Mouse (Mus musculus): ENCODE measurements around the gene Cx3cl1. TPM values are rescaled to one million over a fixed set of nuclear protein-coding genes. Genes with fewer than 3 reads are reported as not detected.

The Cx3cl1 gene
- polyA plus RNA-seq, 1 experiment from 2014 or later: 8.8 TPM

- no peak overlapping the region for H3K27ac ChIP-seq (ENCODE audit: low read depth, low read length)
- H3K4me1 ChIP-seq (ENCODE audit: control insufficient read depth, insufficient read depth, low read length): no peaks in the 10 kb centered on the region
- no peak overlapping the region for H3K4me2 ChIP-seq
- no peak overlapping the region for H3K9ac ChIP-seq (ENCODE audit: low read depth, low read length)
- no peaks in the 10 kb centered on the region for H3K9me3 ChIP-seq (replicated peaks; ENCODE audit: control insufficient read depth, low read length)
- peaks cover 3% of the 10 kb centered on the region; the same call in 1 of the 2 replicates for H3K27me3 ChIP-seq (ENCODE audit: control insufficient read depth, insufficient read depth, low read length)
- WGBS (ENCODE audit: insufficient replicate concordance): 77% methylated on average over 2 of the region's 2 CpGs
- ATAC-seq (replicated peaks; ENCODE audit: insufficient number of reproducible peaks, low FRiP score, low TSS enrichment): no peak
- no peaks in the 10 kb centered on the region for H3K36me3 ChIP-seq (ENCODE audit: control insufficient read depth, insufficient read depth, low read length)
- H3K4me3 ChIP-seq (ENCODE audit: low read depth, low read length): no peak overlapping the region
Observed at GRCm38 (mm10) chr8:94754006-94754405, 17.8 kb upstream of the Cx3cl1 start.

- Histone ChIP-seq H3K36me3 (ENCODE audit: control insufficient read depth, insufficient read depth, low read length) (no peaks in the 10 kb centered on the region), H3K27me3 (ENCODE audit: control insufficient read depth, insufficient read depth, low read length) (peaks cover 3% of the 10 kb centered on the region; the same call in 1 of the 2 replicates), H3K4me2 (no peak overlapping the region), H3K4me1 (ENCODE audit: control insufficient read depth, insufficient read depth, low read length) (no peaks in the 10 kb centered on the region), H3K27ac (ENCODE audit: low read depth, low read length) (no peak overlapping the region), H3K9me3 (replicated peaks; ENCODE audit: control insufficient read depth, low read length) (no peaks in the 10 kb centered on the region), H3K4me3 (ENCODE audit: low read depth, low read length) (no peak overlapping the region), H3K9ac (ENCODE audit: low read depth, low read length) (no peak overlapping the region)
- no peak for ATAC-seq (replicated peaks; ENCODE audit: insufficient number of reproducible peaks, low FRiP score, low TSS enrichment)
- WGBS (ENCODE audit: insufficient replicate concordance): 59% methylated on average over 2 of the region's 2 CpGs
Observed at GRCm38 (mm10) chr8:94754486-94754885, 17.3 kb upstream of the Cx3cl1 start.

- H3K27me3 ChIP-seq (ENCODE audit: control insufficient read depth, insufficient read depth, low read length): peaks cover 22% of the 10 kb centered on the region
- H3K27ac ChIP-seq (ENCODE audit: low read depth, low read length): no peak overlapping the region
- H3K9me3 ChIP-seq (replicated peaks; ENCODE audit: control insufficient read depth, low read length): no peaks in the 10 kb centered on the region
- 60% methylated on average over 9 of the region's 9 CpGs for WGBS (ENCODE audit: insufficient replicate concordance)
- peaks cover 10% of the 10 kb centered on the region for H3K4me1 ChIP-seq (ENCODE audit: control insufficient read depth, insufficient read depth, low read length)
- H3K36me3 ChIP-seq (ENCODE audit: control insufficient read depth, insufficient read depth, low read length): no peaks in the 10 kb centered on the region
- no peak overlapping the region for H3K4me3 ChIP-seq (ENCODE audit: low read depth, low read length)
- H3K4me2 ChIP-seq: no peak overlapping the region
- ATAC-seq (replicated peaks; ENCODE audit: insufficient number of reproducible peaks, low FRiP score, low TSS enrichment): no peak
- no peak overlapping the region for H3K9ac ChIP-seq (ENCODE audit: low read depth, low read length)
Observed at GRCm38 (mm10) chr8:94767035-94767434, 4.8 kb upstream of the Cx3cl1 start.

DNA sequence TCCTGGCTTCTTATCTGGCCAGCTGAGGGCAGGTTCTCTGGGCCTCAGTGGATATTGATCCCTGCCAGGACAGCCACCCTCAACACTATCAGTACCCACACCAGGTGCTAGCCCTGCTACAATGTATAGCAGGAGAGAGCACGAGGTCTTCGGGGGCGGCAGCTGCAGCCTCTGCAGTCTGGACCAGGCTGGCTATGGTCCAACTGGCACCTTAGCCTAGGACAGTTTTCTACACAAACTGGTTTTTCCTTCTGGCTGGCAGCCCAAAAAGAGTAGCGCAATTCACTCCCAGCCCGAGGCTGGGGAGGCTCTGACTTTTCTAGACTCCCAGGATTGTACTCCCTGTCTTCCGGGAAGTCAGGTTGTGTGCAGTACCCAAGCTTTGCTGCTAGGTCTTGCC lies 864 bp upstream of the Cx3cl1 start:
- H3K9ac ChIP-seq (ENCODE audit: low read depth, low read length): no peak overlapping the region
- no peaks in the 10 kb centered on the region for H3K36me3 ChIP-seq (ENCODE audit: control insufficient read depth, insufficient read depth, low read length)
- WGBS (ENCODE audit: insufficient replicate concordance): 58% methylated on average over 6 of the region's 6 CpGs
- H3K4me2 ChIP-seq: no peak overlapping the region
- no peak overlapping the region for H3K27ac ChIP-seq (ENCODE audit: low read depth, low read length)
- H3K4me3 ChIP-seq (ENCODE audit: low read depth, low read length): no peak overlapping the region
- no peak for ATAC-seq (replicated peaks; ENCODE audit: insufficient number of reproducible peaks, low FRiP score, low TSS enrichment)
- peaks cover 15% of the 10 kb centered on the region for H3K4me1 ChIP-seq (ENCODE audit: control insufficient read depth, insufficient read depth, low read length)
- no peaks in the 10 kb centered on the region for H3K9me3 ChIP-seq (replicated peaks; ENCODE audit: control insufficient read depth, low read length)
- peaks cover 54% of the 10 kb centered on the region for H3K27me3 ChIP-seq (ENCODE audit: control insufficient read depth, insufficient read depth, low read length)

DNA sequence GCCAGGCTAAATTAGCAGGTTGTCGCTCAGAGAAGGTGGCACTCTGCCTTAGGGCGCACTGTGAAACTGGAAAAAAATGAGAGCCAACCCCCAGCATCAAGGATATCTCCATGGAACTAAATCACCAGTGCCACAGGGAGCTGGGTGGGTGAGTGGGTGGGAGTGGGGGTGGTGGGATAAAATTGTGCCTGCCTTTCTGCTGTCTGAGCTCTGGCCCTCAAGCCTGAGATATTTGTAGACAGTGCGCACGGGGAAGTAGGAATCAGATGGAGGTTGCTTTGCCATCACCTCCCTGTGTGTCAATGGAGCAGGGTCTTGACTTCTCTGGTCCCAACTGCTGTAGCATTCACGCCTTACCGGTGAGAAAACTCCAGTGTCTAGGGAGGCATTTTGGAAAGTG lies 1.2 kb downstream of the Cx3cl1 start:
- Histone ChIP-seq H3K4me3 (ENCODE audit: low read depth, low read length) (no peak overlapping the region; the same call in 1 of the 2 replicates), H3K4me2 (peak overlapping the region; percentile 88), H3K9me3 (replicated peaks; ENCODE audit: control insufficient read depth, low read length) (no peaks in the 10 kb centered on the region), H3K27me3 (ENCODE audit: control insufficient read depth, insufficient read depth, low read length) (peaks cover 54% of the 10 kb centered on the region), H3K27ac (ENCODE audit: low read depth, low read length) (no peak overlapping the region), H3K4me1 (ENCODE audit: control insufficient read depth, insufficient read depth, low read length) (peaks cover 19% of the 10 kb centered on the region), H3K36me3 (ENCODE audit: control insufficient read depth, insufficient read depth, low read length) (no peaks in the 10 kb centered on the region), H3K9ac (ENCODE audit: low read depth, low read length) (no peak overlapping the region)
- no peak for ATAC-seq (replicated peaks; ENCODE audit: insufficient number of reproducible peaks, low FRiP score, low TSS enrichment)
- WGBS (ENCODE audit: insufficient replicate concordance): 49% methylated on average over 6 of the region's 6 CpGs

- Histone ChIP-seq H3K9me3 (replicated peaks; ENCODE audit: control insufficient read depth, low read length) (no peaks in the 10 kb centered on the region), H3K4me3 (ENCODE audit: low read depth, low read length) (no peak overlapping the region), H3K36me3 (ENCODE audit: control insufficient read depth, insufficient read depth, low read length) (no peaks in the 10 kb centered on the region), H3K4me2 (no peak overlapping the region), H3K4me1 (ENCODE audit: control insufficient read depth, insufficient read depth, low read length) (peaks cover 26% of the 10 kb centered on the region), H3K9ac (ENCODE audit: low read depth, low read length) (no peak overlapping the region), H3K27me3 (ENCODE audit: control insufficient read depth, insufficient read depth, low read length) (peaks cover 54% of the 10 kb centered on the region), H3K27ac (ENCODE audit: low read depth, low read length) (no peak overlapping the region)
- WGBS (ENCODE audit: insufficient replicate concordance): 24% methylated on average over 12 of the region's 12 CpGs
- ATAC-seq (replicated peaks; ENCODE audit: insufficient number of reproducible peaks, low FRiP score, low TSS enrichment): no peak
Observed at GRCm38 (mm10) chr8:94773700-94774171, 1.9 kb downstream of the Cx3cl1 start.

GRCm38 (mm10) chr8:94774601-94775000 lies 2.8 kb downstream of the Cx3cl1 start:
- H3K4me2 ChIP-seq: no peak overlapping the region
- H3K27ac ChIP-seq (ENCODE audit: low read depth, low read length): no peak overlapping the region
- H3K36me3 ChIP-seq (ENCODE audit: control insufficient read depth, insufficient read depth, low read length): no peaks in the 10 kb centered on the region
- H3K27me3 ChIP-seq (ENCODE audit: control insufficient read depth, insufficient read depth, low read length): peaks cover 50% of the 10 kb centered on the region
- H3K9ac ChIP-seq (ENCODE audit: low read depth, low read length): no peak overlapping the region
- 81% methylated on average over 1 of the region's 1 CpGs for WGBS (ENCODE audit: insufficient replicate concordance)
- H3K4me1 ChIP-seq (ENCODE audit: control insufficient read depth, insufficient read depth, low read length): peaks cover 29% of the 10 kb centered on the region
- H3K9me3 ChIP-seq (replicated peaks; ENCODE audit: control insufficient read depth, low read length): no peaks in the 10 kb centered on the region
- H3K4me3 ChIP-seq (ENCODE audit: low read depth, low read length): no peak overlapping the region
- ATAC-seq (replicated peaks; ENCODE audit: insufficient number of reproducible peaks, low FRiP score, low TSS enrichment): no peak

- Histone ChIP-seq H3K9ac (ENCODE audit: low read depth, low read length) (no peak overlapping the region), H3K9me3 (replicated peaks; ENCODE audit: control insufficient read depth, low read length) (no peaks in the 10 kb centered on the region), H3K27me3 (ENCODE audit: control insufficient read depth, insufficient read depth, low read length) (peaks cover 38% of the 10 kb centered on the region), H3K4me3 (ENCODE audit: low read depth, low read length) (no peak overlapping the region), H3K27ac (ENCODE audit: low read depth, low read length) (no peak overlapping the region), H3K4me1 (ENCODE audit: control insufficient read depth, insufficient read depth, low read length) (peaks cover 32% of the 10 kb centered on the region), H3K4me2 (no peak overlapping the region), H3K36me3 (ENCODE audit: control insufficient read depth, insufficient read depth, low read length) (no peaks in the 10 kb centered on the region)
- WGBS (ENCODE audit: insufficient replicate concordance): 75% methylated on average over 2 of the region's 2 CpGs
- no peak for ATAC-seq (replicated peaks; ENCODE audit: insufficient number of reproducible peaks, low FRiP score, low TSS enrichment)
Observed at GRCm38 (mm10) chr8:94776346-94776745, 4.5 kb downstream of the Cx3cl1 start.

GRCm38 (mm10) chr8:94778036-94778435 lies 6.2 kb downstream of the Cx3cl1 start:
- Histone ChIP-seq H3K4me2 (peak overlapping the region; percentile 25; the same call in 1 of the 2 replicates), H3K9ac (ENCODE audit: low read depth, low read length) (no peak overlapping the region; the same call in 1 of the 2 replicates), H3K27me3 (ENCODE audit: control insufficient read depth, insufficient read depth, low read length) (peaks cover 22% of the 10 kb centered on the region), H3K4me3 (ENCODE audit: low read depth, low read length) (no peak overlapping the region), H3K27ac (ENCODE audit: low read depth, low read length) (peak overlapping the region; percentile 68), H3K9me3 (replicated peaks; ENCODE audit: control insufficient read depth, low read length) (no peaks in the 10 kb centered on the region), H3K4me1 (ENCODE audit: control insufficient read depth, insufficient read depth, low read length) (peaks cover 28% of the 10 kb centered on the region), H3K36me3 (ENCODE audit: control insufficient read depth, insufficient read depth, low read length) (no peaks in the 10 kb centered on the region)
- peak; percentile 55 for ATAC-seq (replicated peaks; ENCODE audit: insufficient number of reproducible peaks, low FRiP score, low TSS enrichment)
- WGBS (ENCODE audit: insufficient replicate concordance): 29% methylated on average over 10 of the region's 10 CpGs
